Mouse (Mus musculus) forebrain, embryonic 12.5 days (tissue): ENCODE measurements around the gene Eral1. TPM values are rescaled to one million over a fixed set of nuclear protein-coding genes. Genes with fewer than 3 reads are reported as not detected.

Source experiments
- ATAC-seq: fragments of 200-750 bp; cut with Nextera tagmentation; 2 replicates; pipeline ENCODE4 v1.8.0; 2017; ENCODE audit warnings: moderate TSS enrichment; ENCODE audit not compliant: low FRiP score
- H3K27ac ChIP-seq: fragments of 300-500 bp; sonication (generic); 2 replicates; pipeline ENCODE4 v1.5.1; 2016; ENCODE audit warnings: mild to moderate bottlenecking
- H3K27me3 ChIP-seq: fragments of 300-500 bp; sonication (generic); 2 replicates; pipeline ENCODE4 v1.6.1; 2016; ENCODE audit warnings: mild to moderate bottlenecking
- H3K36me3 ChIP-seq: fragments of 300-500 bp; sonication (generic); replicated peaks from 2 replicates; pipeline ENCODE4 v1.6.1; 2016; ENCODE audit warnings: mild to moderate bottlenecking
- H3K4me1 ChIP-seq: fragments of 300-500 bp; sonication (generic); 2 replicates; pipeline ENCODE4 v1.6.1; 2016
- H3K4me2 ChIP-seq: fragments of 300-500 bp; sonication (generic); 2 replicates; pipeline ENCODE4 v1.6.1; 2016; ENCODE audit warnings: mild to moderate bottlenecking, moderate library complexity
- H3K4me3 ChIP-seq: fragments of 300-500 bp; sonication (generic); replicated peaks from 2 replicates; pipeline ENCODE4 v1.5.1; 2016; ENCODE audit warnings: mild to moderate bottlenecking
- H3K9ac ChIP-seq: fragments of 300-500 bp; sonication (generic); 2 replicates; pipeline ENCODE4 v1.6.1; 2016; ENCODE audit warnings: mild to moderate bottlenecking
- H3K9me3 ChIP-seq: fragments of 300-500 bp; sonication (generic); 2 replicates; pipeline ENCODE4 v1.6.1; 2016
- WGBS: fragments of 180-500 bp; shearing (Covaris S2); methylation state at CpG from one replicate; pipeline ENCODE4 v1.1.7; 2016; 5-methylcytosine and 5-hydroxymethylcytosine counted together
- polyA plus RNA-seq: library from polyadenylated mRNA; unstranded; fragments of >200 nt; fragmentation: Nextera tagmentation; extraction: Ambion mirVana; gene quantifications from 2 replicates; pipeline ENCODE4 v1.2.1, GENCODE M21; 2016

Gene Eral1
- polyA plus RNA-seq, 1 experiment from 2014 or later = 35.5 TPM

- no peak overlapping the region for H3K9ac ChIP-seq
- H3K4me2 ChIP-seq = peak overlapping the region; percentile 69; the same call in 1 of the 2 replicates
- no peak overlapping the region for H3K4me3 ChIP-seq
- peaks cover 35% of the 10 kb centered on the region for H3K4me1 ChIP-seq
- H3K9me3 ChIP-seq = no peaks in the 10 kb centered on the region
- H3K27ac ChIP-seq = peak overlapping the region; percentile 94; the same call in 1 of the 2 replicates
- no peak for ATAC-seq
- no peaks in the 10 kb centered on the region for H3K36me3 ChIP-seq
- no peaks in the 10 kb centered on the region for H3K27me3 ChIP-seq
- whole genome bisulfite sequencing = 65% methylated on average over 2 of the region's 2 CpGs
Observed at GRCm38 (mm10) chr11:78113616-78114015, 33.4 kb upstream of the Eral1 start.

- Histone ChIP-seq H3K4me3 (no peak overlapping the region), H3K27ac (no peak overlapping the region), H3K36me3 (peaks cover 10% of the 10 kb centered on the region), H3K9ac (no peak overlapping the region), H3K27me3 (no peaks in the 10 kb centered on the region), H3K4me1 (no peaks in the 10 kb centered on the region), H3K9me3 (no peaks in the 10 kb centered on the region), H3K4me2 (no peak overlapping the region)
- no peak for ATAC-seq
- 93% methylated on average over 5 of the region's 5 CpGs for WGBS
Observed at GRCm38 (mm10) chr11:78104501-78104900, 24.3 kb upstream of the Eral1 start.

GRCm38 (mm10) chr11:78102958-78103747 is 23.0 kb upstream of the Eral1 start:
- no peak for ATAC-seq
- WGBS = 69% methylated on average over 5 of the region's 5 CpGs

GRCm38 (mm10) chr11:78102142-78102541 is 22.0 kb upstream of the Eral1 start:
- no peak for ATAC-seq
- H3K4me2 ChIP-seq = no peak overlapping the region
- H3K9ac ChIP-seq = no peak overlapping the region
- no peak overlapping the region for H3K27ac ChIP-seq
- no peak overlapping the region for H3K4me3 ChIP-seq
- no peaks in the 10 kb centered on the region for H3K27me3 ChIP-seq
- no peaks in the 10 kb centered on the region for H3K9me3 ChIP-seq
- 93% methylated on average over 5 of the region's 5 CpGs for WGBS
- peaks cover 2% of the 10 kb centered on the region; the same call in 1 of the 2 replicates for H3K36me3 ChIP-seq
- H3K4me1 ChIP-seq = peaks cover 9% of the 10 kb centered on the region; the same call in 1 of the 2 replicates

More at GRCm38 (mm10) chr11:78102958-78103747, 23.0 kb upstream of the Eral1 start:
- Histone ChIP-seq H3K27ac (no peak overlapping the region), H3K27me3 (no peaks in the 10 kb centered on the region), H3K9ac (no peak overlapping the region), H3K36me3 (peaks cover 10% of the 10 kb centered on the region), H3K4me3 (no peak overlapping the region), H3K9me3 (no peaks in the 10 kb centered on the region), H3K4me1 (0 out of 2 replicates have a peak, but pooled peaks cover 2% of the 10 kb centered on the region), H3K4me2 (no peak overlapping the region)

GRCm38 (mm10) chr11:78100746-78101145 is 20.6 kb upstream of the Eral1 start:
- Histone ChIP-seq H3K9me3 (no peaks in the 10 kb centered on the region), H3K9ac (peak overlapping the region; percentile 4; the same call in 1 of the 2 replicates), H3K36me3 (no peaks in the 10 kb centered on the region; the same call in 1 of the 2 replicates), H3K27me3 (no peaks in the 10 kb centered on the region), H3K4me3 (no peak overlapping the region), H3K4me1 (peaks cover 22% of the 10 kb centered on the region), H3K4me2 (no peak overlapping the region), H3K27ac (no peak overlapping the region)
- no peak for ATAC-seq
- 92% methylated on average over 11 of the region's 11 CpGs for WGBS

- Histone ChIP-seq H3K4me3 (0 out of 2 replicates have a peak overlapping the region, but pooled peaks have one; percentile 13), H3K9ac (peak overlapping the region; percentile 30; the same call in 1 of the 2 replicates), H3K36me3 (no peaks in the 10 kb centered on the region), H3K4me2 (peak overlapping the region; percentile 79), H3K9me3 (no peaks in the 10 kb centered on the region), H3K4me1 (peaks cover 30% of the 10 kb centered on the region), H3K27me3 (no peaks in the 10 kb centered on the region), H3K27ac (peak overlapping the region; percentile 33; the same call in 1 of the 2 replicates)
- WGBS = 45% methylated on average over 3 of the region's 3 CpGs
- no peak for ATAC-seq
Observed at GRCm38 (mm10) chr11:78097077-78097476, 16.9 kb upstream of the Eral1 start.

- H3K27ac ChIP-seq = peak overlapping the region; percentile 77
Observed at GRCm38 (mm10) chr11:78095144-78095516, 14.9 kb upstream of the Eral1 start.

GRCm38 (mm10) chr11:78094504-78095143 is 14.4 kb upstream of the Eral1 start, which contains the start of gene Fam222b:
TSS of gene Fam222b (plus strand) at chr11:78094660.
- peak within 1 kb of the TSS; percentile 87 for H3K9ac ChIP-seq

More at GRCm38 (mm10) chr11:78095144-78095516, 14.9 kb upstream of the Eral1 start:
- Histone ChIP-seq H3K4me2 (peak overlapping the region; percentile 79), H3K4me1 (peaks cover 30% of the 10 kb centered on the region), H3K9ac (peak overlapping the region; percentile 87), H3K9me3 (no peaks in the 10 kb centered on the region), H3K4me3 (peak overlapping the region; percentile 83), H3K27me3 (0 out of 2 replicates have a peak, but pooled peaks cover 5% of the 10 kb centered on the region), H3K36me3 (no peaks in the 10 kb centered on the region)
- 33% methylated on average over 5 of the region's 5 CpGs for WGBS
- no peak for ATAC-seq

GRCm38 (mm10) chr11:78094137-78094503 is 13.9 kb upstream of the Eral1 start:
- Histone ChIP-seq H3K4me2 (peak overlapping the region; percentile 79), H3K4me3 (peak overlapping the region; percentile 83), H3K27me3 (0 out of 2 replicates have a peak, but pooled peaks cover 5% of the 10 kb centered on the region), H3K9ac (peak overlapping the region; percentile 87), H3K4me1 (peaks cover 30% of the 10 kb centered on the region), H3K27ac (peak overlapping the region; percentile 77; the same call in 1 of the 2 replicates), H3K36me3 (no peaks in the 10 kb centered on the region), H3K9me3 (no peaks in the 10 kb centered on the region)
- peak; percentile 30; the same call in 1 of the 2 replicates for ATAC-seq
- WGBS = 56% methylated on average over 11 of the region's 11 CpGs

More at GRCm38 (mm10) chr11:78094504-78095143, 14.4 kb upstream of the Eral1 start, which contains the start of gene Fam222b:
- 0 out of 2 replicates have a peak, but pooled peaks cover 5% of the 10 kb centered on the region for H3K27me3 ChIP-seq
- under 1% methylated on average over 38 of the region's 38 CpGs for WGBS
- peak within 1 kb of the TSS; percentile 79 for H3K4me2 ChIP-seq
- ATAC-seq = peak; percentile 95
- H3K9me3 ChIP-seq = no peaks in the 10 kb centered on the region
- H3K4me1 ChIP-seq = peaks cover 30% of the 10 kb centered on the region
- peak within 1 kb of the TSS; percentile 77 for H3K27ac ChIP-seq
- H3K36me3 ChIP-seq = no peaks in the 10 kb centered on the region
- peak within 1 kb of the TSS; percentile 83 for H3K4me3 ChIP-seq

- WGBS = 79% methylated on average over 5 of the region's 5 CpGs
Observed at GRCm38 (mm10) chr11:78087756-78088281, 7.6 kb upstream of the Eral1 start.

GRCm38 (mm10) chr11:78086925-78087479 is 6.8 kb upstream of the Eral1 start:
- H3K4me1 ChIP-seq = no peaks in the 10 kb centered on the region
- peaks cover 12% of the 10 kb centered on the region for H3K27me3 ChIP-seq
- WGBS = 77% methylated on average over 4 of the region's 4 CpGs
- no peak overlapping the region for H3K4me2 ChIP-seq
- no peak overlapping the region for H3K27ac ChIP-seq
- no peak for ATAC-seq
- H3K9me3 ChIP-seq = no peaks in the 10 kb centered on the region
- H3K36me3 ChIP-seq = no peaks in the 10 kb centered on the region
- H3K9ac ChIP-seq = no peak overlapping the region
- H3K4me3 ChIP-seq = no peak overlapping the region

More at GRCm38 (mm10) chr11:78087756-78088281, 7.6 kb upstream of the Eral1 start:
- Histone ChIP-seq H3K9me3 (no peaks in the 10 kb centered on the region), H3K27ac (no peak overlapping the region), H3K27me3 (peaks cover 12% of the 10 kb centered on the region), H3K4me1 (no peaks in the 10 kb centered on the region), H3K36me3 (no peaks in the 10 kb centered on the region), H3K9ac (no peak overlapping the region), H3K4me3 (no peak overlapping the region), H3K4me2 (no peak overlapping the region)
- no peak for ATAC-seq
